ENCODE assay signal across 8 mouse cellular contexts in the genomic region with DNA sequence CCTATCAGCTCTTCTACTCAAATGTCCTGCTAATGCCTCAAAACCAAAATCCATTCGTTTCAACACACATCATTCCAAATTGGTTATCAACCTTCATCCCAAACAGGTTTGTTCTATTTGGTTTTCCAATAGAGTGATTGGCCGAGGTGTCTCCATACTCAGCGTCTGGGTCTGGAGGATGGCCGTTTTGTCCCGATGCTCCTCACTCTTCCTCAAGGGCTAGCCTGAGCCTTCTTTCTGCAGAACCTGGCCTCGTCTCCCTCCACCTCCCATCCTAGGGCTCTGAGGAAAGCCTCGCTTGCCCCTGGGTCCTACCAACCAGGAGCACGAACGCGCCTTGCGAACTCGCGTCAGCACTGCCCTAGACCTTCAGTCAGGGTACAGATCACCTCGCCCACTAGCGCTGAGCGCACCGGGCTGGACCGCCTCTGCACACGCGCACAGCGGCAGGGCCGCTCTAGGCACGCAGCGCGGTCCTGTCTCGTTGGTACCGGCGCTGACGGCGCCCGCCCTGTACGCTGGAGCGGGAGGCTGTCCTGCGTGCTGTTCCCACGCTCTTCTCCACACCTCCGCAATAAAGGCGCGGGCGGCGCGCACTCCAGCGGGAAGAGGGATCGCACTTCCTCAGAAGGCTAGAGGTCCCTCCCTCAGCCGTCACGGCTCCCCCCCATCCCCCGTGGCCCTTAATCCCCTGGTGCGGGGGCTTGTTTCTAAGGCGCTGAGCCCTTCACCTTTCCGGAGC.
DNase-seq lines count a peak whose midpoint lies in the region; ATAC-seq and TF ChIP-seq lines count a peak whose summit lies in the region.

No protein-coding gene starts in this region.

- peak overlapping the region; percentile 85 for H3K9ac ChIP-seq in ES-E14 (ENCODE audit: insufficient read depth, low read depth, low read length, poor library complexity, severe bottlenecking)
- H3K9ac ChIP-seq in forebrain, embryonic 15.5 days (replicated peaks) = peak overlapping the region; percentile 65
- H3K9ac ChIP-seq in lung, embryonic 14.5 days = peak overlapping the region; percentile 76

- peak; percentile 79 for DNase-seq in ES-E14 (ENCODE audit: low read depth, low spot score)
- peak; percentile 96 for DNase-seq in cerebellum, adult 11-12 months
- DNase-seq in heart, postnatal 36 days = peak; percentile 85 to 90
- peak; percentile 89 to 90 for DNase-seq in layer of hippocampus, adult 2 months (ENCODE audit: low spot score in 2 of 2)
- DNase-seq in lung, embryonic 14.5 days = peak; percentile 94
- DNase-seq in thymus, adult 2 months = peak; percentile 70

- TF ChIP-seq POLR2A in olfactory bulb, adult 2 months (IDR thresholded peaks at IDR 0.05; ENCODE audit: insufficient read depth, low read depth, low read length) = peak; percentile 97
- TF ChIP-seq POLR2A in thymus, adult 2 months (IDR thresholded peaks at IDR 0.05; ENCODE audit: control insufficient read depth, extremely low read depth, insufficient read depth, low read length, poor library complexity) = peak; percentile 23; the same call in 1 of the 2 replicates

- H3K4me3 ChIP-seq in ES-E14 (ENCODE audit: insufficient read depth in 1 of 2, low read depth in 1 of 2, low read length in 2 of 2, poor library complexity in 1 of 2, severe bottlenecking in 1 of 2) = peak overlapping the region; percentile 72 to 84
- peak overlapping the region; percentile 70 for H3K4me3 ChIP-seq in forebrain, embryonic 15.5 days
- peak overlapping the region; percentile 90 for H3K4me3 ChIP-seq in layer of hippocampus, adult 2 months
- H3K4me3 ChIP-seq in lung, embryonic 14.5 days (ENCODE audit: low read depth, low read length) = peak overlapping the region; percentile 54
- peak overlapping the region; percentile 83 for H3K4me3 ChIP-seq in olfactory bulb, adult 2 months (ENCODE audit: insufficient read depth, low read depth, low read length)
- H3K4me3 ChIP-seq in thymus, adult 2 months (ENCODE audit: control insufficient read depth, insufficient read depth, low read length) = peak overlapping the region; percentile 65

- under 1% methylated on average over 49 of the region's 49 CpGs for WGBS in forebrain, embryonic 15.5 days
- WGBS in lung, embryonic 14.5 days = under 1% methylated on average over 49 of the region's 49 CpGs
- WGBS in olfactory bulb, adult 2 months = under 1% methylated on average over 49 of the region's 49 CpGs
- 2% methylated on average over 49 of the region's 49 CpGs for WGBS in thymus, adult 2 months

- peak; percentile 12; the same call in 1 of the 2 replicates for TF ChIP-seq CTCF in layer of hippocampus, adult 2 months (conservative IDR thresholded peaks at IDR 0.05)
- no peak for TF ChIP-seq CTCF in lung, embryonic 14.5 days (IDR thresholded peaks at IDR 0.05; ENCODE audit: low read depth)
- no peak for TF ChIP-seq CTCF in olfactory bulb, adult 2 months (IDR thresholded peaks at IDR 0.05; ENCODE audit: insufficient read depth, low read depth, low read length)
- peak; percentile 48; the same call in 1 of the 2 replicates for TF ChIP-seq CTCF in thymus, adult 2 months (IDR thresholded peaks at IDR 0.05; ENCODE audit: borderline replicate concordance, control insufficient read depth, extremely low read depth, insufficient read depth, low read length, poor library complexity)

- peaks cover 4 to 11% of the 10 kb centered on the region in 2 experiments; a peak in 3 of 4 replicates for H3K4me1 ChIP-seq in ES-E14 (ENCODE audit: control insufficient read depth in 2 of 2, insufficient read depth in 2 of 2, low read length in 2 of 2, poor library complexity in 1 of 2)
- peaks cover 9% of the 10 kb centered on the region for H3K4me1 ChIP-seq in forebrain, embryonic 15.5 days
- H3K4me1 ChIP-seq in lung, embryonic 14.5 days (ENCODE audit: insufficient read depth) = no peaks in the 10 kb centered on the region
- peaks cover 2% of the 10 kb centered on the region; the same call in 1 of the 2 replicates for H3K4me1 ChIP-seq in olfactory bulb, adult 2 months (ENCODE audit: control insufficient read depth, insufficient read depth, low read length)
- H3K4me1 ChIP-seq in thymus, adult 2 months (replicated peaks; ENCODE audit: control insufficient read depth, insufficient read depth, low read length) = peaks cover 5% of the 10 kb centered on the region

- in situ Hi-C loops in ES-E14 (cut with MboI; ENCODE audit: low sequenced_read_pairs in 2 of 2, unreplicated experiment in 2 of 2) = no loop called here

- no peaks in the 10 kb centered on the region for H3K27me3 ChIP-seq in forebrain, embryonic 15.5 days
- H3K27me3 ChIP-seq in lung, embryonic 14.5 days (ENCODE audit: insufficient read depth, low read length) = no peaks in the 10 kb centered on the region
- no peaks in the 10 kb centered on the region for H3K27me3 ChIP-seq in thymus, adult 2 months (ENCODE audit: control insufficient read depth, insufficient read depth, low read length)

- no peaks in the 10 kb centered on the region for H3K36me3 ChIP-seq in ES-E14 (ENCODE audit: control insufficient read depth, insufficient read depth, low read length, poor library complexity, severe bottlenecking)
- H3K36me3 ChIP-seq in forebrain, embryonic 15.5 days = no peaks in the 10 kb centered on the region
- no peaks in the 10 kb centered on the region for H3K36me3 ChIP-seq in lung, embryonic 14.5 days (ENCODE audit: insufficient read depth)
- no peaks in the 10 kb centered on the region for H3K36me3 ChIP-seq in thymus, adult 2 months (ENCODE audit: control insufficient read depth, insufficient read depth, low read length)

- peak; percentile 100 for ATAC-seq in forebrain, embryonic 15.5 days (replicated peaks)
- peak; percentile 100 for ATAC-seq in lung, embryonic 14.5 days (ENCODE audit: insufficient read depth)

- intact Hi-C loops in heart, postnatal 36 days (cut with DNase I) = loop anchor here (1.0 to 5.0 kb wide), 3 partner anchors 59 to 185 kb away; partner anchors contain the start of gene Cct4

- H3K9me3 ChIP-seq in ES-E14 (ENCODE audit: control insufficient read depth, insufficient read depth, low read depth, low read length) = no peaks in the 10 kb centered on the region
- H3K9me3 ChIP-seq in forebrain, embryonic 15.5 days = no peaks in the 10 kb centered on the region
- no peaks in the 10 kb centered on the region for H3K9me3 ChIP-seq in lung, embryonic 14.5 days (ENCODE audit: low read depth, low read length)

- H3K27ac ChIP-seq in ES-E14 (ENCODE audit: insufficient read depth, low read depth, low read length, poor library complexity, severe bottlenecking) = peak overlapping the region; percentile 62; the same call in 1 of the 2 replicates
- peak overlapping the region; percentile 58 for H3K27ac ChIP-seq in forebrain, embryonic 15.5 days (replicated peaks)
- peak overlapping the region; percentile 94 for H3K27ac ChIP-seq in layer of hippocampus, adult 2 months
- peak overlapping the region; percentile 50; the same call in 1 of the 2 replicates for H3K27ac ChIP-seq in lung, embryonic 14.5 days (ENCODE audit: low read depth)
- peak overlapping the region; percentile 65 for H3K27ac ChIP-seq in olfactory bulb, adult 2 months (ENCODE audit: insufficient read depth, low read depth, low read length)
- H3K27ac ChIP-seq in thymus, adult 2 months (ENCODE audit: control insufficient read depth, insufficient read depth, low read length) = no peak overlapping the region

- H3K4me2 ChIP-seq in forebrain, embryonic 15.5 days (replicated peaks) = peak overlapping the region; percentile 51
- peak overlapping the region; percentile 83 for H3K4me2 ChIP-seq in lung, embryonic 14.5 days

TF ChIP-seq in ES-E14, 5 proteins besides CTCF, POLR2A, EP300 and RAD21:
- TF ChIP-seq HCFC1 (IDR thresholded peaks at IDR 0.05; ENCODE audit: borderline replicate concordance, insufficient read depth, low read length) (no peak), ZC3H11A (IDR thresholded peaks at IDR 0.05; ENCODE audit: borderline replicate concordance, low read depth, low read length) (no peak), CHD2 (IDR thresholded peaks at IDR 0.05; ENCODE audit: low read depth, low read length) (no peak), MAFK (IDR thresholded peaks at IDR 0.05; ENCODE audit: insufficient read depth, low read depth, low read length) (no peak), ZNF384 (IDR thresholded peaks at IDR 0.05; ENCODE audit: low read depth, low read length) (no peak)

Comparison
In these comparisons a context has a peak if more than half of its experiments do, and no peak if none do; other contexts are left out.
1. CTCF ChIP-seq: peak in layer of hippocampus, adult 2 months (single experiment) and thymus, adult 2 months (single experiment); none in lung, embryonic 14.5 days (single experiment) and olfactory bulb, adult 2 months (single experiment).
2. Peak in every context shown above with its lines, with median percentiles within 50 percentile points of each other: DNase-seq, H3K4me3 ChIP-seq and H3K9ac ChIP-seq.